Mouse (Mus musculus): ENCODE measurements around the gene Cdc6. TPM values are rescaled to one million over a fixed set of nuclear protein-coding genes. Genes with fewer than 3 reads are reported as not detected.

The Cdc6 gene
- polyA plus RNA-seq, 1 experiment from 2014 or later, result 31.4 TPM

DNA sequence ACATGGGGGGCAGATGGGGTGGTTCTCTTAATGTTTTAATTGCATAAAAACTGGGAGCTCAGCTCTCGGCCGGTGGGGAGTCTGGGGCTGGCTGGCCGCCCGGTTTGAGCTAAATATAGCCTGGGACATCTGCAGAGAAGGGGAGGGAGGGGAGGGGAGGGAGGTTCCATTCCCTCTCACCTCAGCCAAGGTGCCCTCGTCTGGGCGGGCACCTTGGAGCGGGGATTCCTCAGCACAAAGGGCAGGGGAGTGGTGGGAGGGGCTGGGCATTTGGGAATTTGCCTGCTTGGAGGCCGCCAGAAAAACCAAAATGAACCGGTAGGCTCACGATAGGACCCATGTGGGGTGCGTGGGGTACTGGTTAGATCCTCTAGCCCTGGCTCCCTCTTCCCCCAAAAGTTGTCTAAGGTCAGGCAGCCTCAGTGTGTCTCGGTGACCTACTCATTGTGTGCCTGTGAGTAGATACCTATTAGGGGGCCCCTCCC, 33.8 kb downstream of the Cdc6 start:
- WGBS, result 3% methylated on average over 12 of the region's 12 CpGs
- ATAC-seq (ENCODE audit: low FRiP score, low read depth), result no peak
- Histone ChIP-seq H3K4me3 (peak overlapping the region; percentile 90), H3K4me2 (replicated peaks) (peak overlapping the region; percentile 95), H3K27ac (peak overlapping the region; percentile 84), H3K9ac (peak overlapping the region; percentile 68), H3K4me1 (peaks cover 88% of the 10 kb centered on the region), H3K36me3 (no peaks in the 10 kb centered on the region; the same call in 1 of the 2 replicates), H3K27me3 (no peaks in the 10 kb centered on the region), H3K9me3 (no peaks in the 10 kb centered on the region)

DNA sequence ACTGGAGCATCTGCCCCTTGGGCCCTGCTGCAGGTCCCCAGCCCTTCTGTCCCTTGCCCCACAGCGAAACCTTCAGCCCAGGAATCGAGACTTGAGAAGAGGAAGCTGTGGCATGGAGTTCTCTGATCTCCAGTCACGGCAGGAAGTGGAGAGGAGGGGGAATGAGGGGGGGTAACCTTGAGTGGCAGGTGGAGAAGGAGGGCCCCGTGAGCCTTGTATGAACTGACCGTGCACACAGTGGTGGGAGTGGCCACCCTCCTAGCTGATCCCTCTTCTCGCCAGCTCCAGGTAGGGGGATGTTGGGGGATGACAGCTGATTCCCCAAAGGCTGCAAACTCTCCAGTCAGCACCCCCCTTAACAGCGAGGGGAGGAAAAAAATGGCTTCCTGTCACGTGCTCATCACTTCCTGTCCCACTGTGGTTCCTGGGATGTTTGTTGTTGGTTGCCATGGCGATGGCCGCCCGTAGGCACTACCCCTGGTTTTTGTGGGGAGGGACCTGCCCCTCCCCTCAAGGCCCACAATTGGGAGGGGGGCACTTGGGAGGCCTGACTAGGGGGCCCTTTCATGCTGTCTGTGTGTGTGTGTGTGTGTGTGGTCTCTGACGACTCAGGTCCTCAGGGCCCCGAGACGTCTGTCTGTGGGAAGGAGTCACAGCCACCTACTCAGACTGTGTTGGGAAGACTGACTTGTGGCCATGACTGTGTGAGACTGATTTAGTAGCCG, 34.4 kb downstream of the Cdc6 start:
- 6% methylated on average over 15 of the region's 15 CpGs for WGBS
- Histone ChIP-seq H3K27ac (peak overlapping the region; percentile 84), H3K27me3 (no peaks in the 10 kb centered on the region), H3K4me1 (peaks cover 84% of the 10 kb centered on the region), H3K9me3 (no peaks in the 10 kb centered on the region), H3K36me3 (peaks cover 3% of the 10 kb centered on the region), H3K4me2 (replicated peaks) (peak overlapping the region; percentile 95), H3K4me3 (peak overlapping the region; percentile 90), H3K9ac (peak overlapping the region; percentile 68)
- no peak for ATAC-seq (ENCODE audit: low FRiP score, low read depth)

DNA sequence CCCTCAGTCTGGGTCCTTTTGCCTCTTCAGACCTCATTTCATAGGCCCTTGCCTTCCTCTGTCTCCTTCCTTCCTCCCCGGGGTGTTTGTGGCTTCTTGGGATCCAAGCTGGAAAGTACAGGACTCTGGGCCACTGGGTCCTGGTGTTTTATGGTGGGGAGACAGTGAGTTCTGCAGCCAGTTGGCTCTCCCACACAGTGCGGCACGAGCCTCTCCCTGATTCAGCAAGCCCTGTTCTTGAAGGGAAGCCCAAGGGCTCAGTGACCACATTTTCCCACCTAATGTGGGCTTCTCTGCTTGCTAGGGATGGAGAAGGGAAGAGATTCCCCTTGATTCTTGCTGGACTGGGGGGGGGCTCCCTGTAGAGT, 34.9 kb downstream of the Cdc6 start:
- H3K9me3 ChIP-seq, result no peaks in the 10 kb centered on the region
- ATAC-seq (ENCODE audit: low FRiP score, low read depth), result no peak
- peaks cover 88% of the 10 kb centered on the region for H3K4me1 ChIP-seq
- peak overlapping the region; percentile 90 for H3K4me3 ChIP-seq
- peaks cover 8% of the 10 kb centered on the region for H3K36me3 ChIP-seq
- peak overlapping the region; percentile 95 for H3K4me2 ChIP-seq (replicated peaks)
- H3K9ac ChIP-seq, result peak overlapping the region; percentile 68
- H3K27ac ChIP-seq, result peak overlapping the region; percentile 84
- H3K27me3 ChIP-seq, result no peaks in the 10 kb centered on the region
- WGBS, result 34% methylated on average over 3 of the region's 3 CpGs

DNA sequence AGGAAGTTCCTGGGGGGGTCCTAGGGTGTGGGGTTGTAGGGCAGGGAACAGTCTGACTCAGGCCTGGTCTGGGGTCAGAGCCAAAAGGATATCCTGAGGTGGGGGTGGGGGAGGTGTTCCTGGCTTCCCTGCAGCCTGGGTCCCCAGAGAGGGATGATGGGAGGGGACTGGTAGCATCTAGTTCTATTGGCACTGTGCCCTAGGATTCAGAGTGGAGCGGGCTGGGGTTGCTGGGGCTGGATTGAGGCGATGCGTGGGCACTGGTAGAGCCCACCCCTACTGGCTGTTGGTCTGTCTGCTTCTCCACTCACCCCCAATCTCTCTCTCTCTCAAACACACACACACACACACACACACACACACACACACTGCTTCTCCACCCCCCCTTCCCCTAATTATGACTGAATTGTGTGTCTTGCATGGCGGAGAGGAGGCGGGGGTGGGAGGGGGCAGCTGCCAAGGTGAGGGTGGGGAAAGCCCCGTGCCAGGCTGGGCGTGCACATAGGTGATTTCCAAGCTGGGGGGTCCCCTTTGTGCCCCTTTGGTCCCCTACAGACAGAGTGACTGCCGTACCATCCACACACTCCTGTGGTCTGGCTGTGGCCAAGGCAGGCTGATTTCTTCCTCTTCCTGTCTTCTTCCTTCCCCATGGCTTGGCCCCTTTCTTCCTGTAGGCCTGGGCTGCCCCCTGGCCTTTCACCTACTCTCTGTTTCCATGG, 35.5 kb downstream of the Cdc6 start:
- Histone ChIP-seq H3K27me3 (no peaks in the 10 kb centered on the region), H3K4me2 (replicated peaks) (peak overlapping the region; percentile 95), H3K27ac (peak overlapping the region; percentile 84), H3K4me3 (peak overlapping the region; percentile 90; the same call in 1 of the 2 replicates), H3K9me3 (no peaks in the 10 kb centered on the region), H3K9ac (peak overlapping the region; percentile 68), H3K36me3 (peaks cover 13% of the 10 kb centered on the region), H3K4me1 (peaks cover 94% of the 10 kb centered on the region)
- 53% methylated on average over 8 of the region's 8 CpGs for WGBS
- ATAC-seq (ENCODE audit: low FRiP score, low read depth), result no peak

DNA sequence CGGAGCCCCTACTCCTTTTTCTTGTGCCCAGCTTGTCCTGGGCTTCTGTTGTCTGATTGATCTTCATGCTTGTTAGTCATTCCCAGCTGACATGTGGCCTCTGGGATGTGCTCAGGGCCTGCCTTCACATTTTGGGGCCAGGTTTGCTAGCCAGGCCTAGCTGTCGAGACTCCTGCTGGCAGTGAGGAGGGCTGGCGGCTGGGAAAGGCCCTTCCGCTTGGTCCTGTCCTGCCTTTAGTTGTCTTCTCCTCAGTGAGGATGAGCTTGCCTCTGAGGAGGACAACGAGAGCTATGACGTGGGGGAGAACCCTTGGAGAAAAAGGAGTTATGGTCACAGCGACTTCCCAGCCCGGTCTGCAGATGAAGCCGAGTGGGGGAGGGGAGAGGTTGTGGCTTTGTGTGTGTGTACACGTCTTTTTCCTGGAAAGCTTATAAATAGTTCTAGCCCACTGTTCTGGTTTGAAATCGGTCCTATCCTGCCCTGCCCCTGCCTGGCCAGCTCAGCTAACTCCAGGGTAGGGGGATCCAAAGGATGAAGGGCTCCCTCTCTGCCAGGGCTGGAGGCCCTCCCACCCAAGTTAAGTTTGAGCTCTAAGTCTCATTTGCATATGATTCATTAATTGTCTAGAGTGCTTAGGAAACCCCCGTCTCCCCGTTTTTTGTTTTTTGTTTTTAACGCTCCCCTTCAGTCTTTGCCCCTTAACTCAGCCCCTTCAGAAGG, 36.3 kb downstream of the Cdc6 start:
- Histone ChIP-seq H3K4me2 (replicated peaks) (peak overlapping the region; percentile 95), H3K27ac (peak overlapping the region; percentile 84), H3K9ac (peak overlapping the region; percentile 68), H3K36me3 (peaks cover 18% of the 10 kb centered on the region), H3K4me1 (peaks cover 92% of the 10 kb centered on the region), H3K27me3 (no peaks in the 10 kb centered on the region), H3K4me3 (peak overlapping the region; percentile 14; the same call in 1 of the 2 replicates), H3K9me3 (no peaks in the 10 kb centered on the region)
- no peak for ATAC-seq (ENCODE audit: low FRiP score, low read depth)
- 36% methylated on average over 14 of the region's 14 CpGs for WGBS

DNA sequence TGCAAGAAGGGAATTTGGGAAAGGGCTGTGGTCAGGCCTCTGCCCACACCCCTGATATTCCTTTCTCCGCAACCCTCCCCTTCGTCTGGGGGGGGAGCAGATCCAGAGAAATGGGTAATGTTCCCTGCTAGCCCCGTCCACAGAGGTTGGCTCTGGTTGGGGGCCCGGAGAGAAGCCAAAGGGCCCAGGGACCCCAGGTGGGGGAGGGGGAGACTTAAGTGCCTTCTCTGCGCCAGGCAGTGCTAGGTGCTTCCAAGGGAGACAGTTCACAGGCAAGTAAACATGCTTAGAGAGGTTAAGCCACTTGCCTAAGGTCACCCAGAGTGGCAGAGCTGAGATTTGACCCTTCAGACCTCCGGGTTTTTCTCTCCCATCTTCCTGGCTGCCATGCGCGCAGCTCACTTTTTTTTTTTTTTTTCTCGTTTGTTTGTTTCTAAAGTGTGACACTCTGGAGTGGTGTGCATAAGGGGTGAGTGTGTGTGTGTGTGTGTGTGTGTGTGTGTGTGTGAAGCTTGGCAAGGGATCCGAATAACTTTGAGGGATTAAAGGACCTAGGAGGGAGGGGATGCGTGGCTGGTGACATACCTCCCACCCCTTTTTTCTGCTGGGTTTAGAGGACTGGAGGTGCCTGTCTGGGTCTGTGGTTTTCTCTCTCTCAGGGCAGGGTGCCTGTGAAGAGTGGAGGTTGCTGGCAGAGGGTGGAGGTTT, 37.5 kb downstream of the Cdc6 start:
- H3K4me1 ChIP-seq, result peaks cover 92% of the 10 kb centered on the region
- H3K27ac ChIP-seq, result peak overlapping the region; percentile 84; the same call in 1 of the 2 replicates
- peak overlapping the region; percentile 53 for H3K9ac ChIP-seq
- peaks cover 26% of the 10 kb centered on the region for H3K36me3 ChIP-seq
- WGBS, result 35% methylated on average over 11 of the region's 11 CpGs
- peak overlapping the region; percentile 14; the same call in 1 of the 2 replicates for H3K4me3 ChIP-seq
- no peaks in the 10 kb centered on the region for H3K27me3 ChIP-seq
- ATAC-seq (ENCODE audit: low FRiP score, low read depth), result no peak
- no peaks in the 10 kb centered on the region for H3K9me3 ChIP-seq
- H3K4me2 ChIP-seq (replicated peaks), result peak overlapping the region; percentile 95

DNA sequence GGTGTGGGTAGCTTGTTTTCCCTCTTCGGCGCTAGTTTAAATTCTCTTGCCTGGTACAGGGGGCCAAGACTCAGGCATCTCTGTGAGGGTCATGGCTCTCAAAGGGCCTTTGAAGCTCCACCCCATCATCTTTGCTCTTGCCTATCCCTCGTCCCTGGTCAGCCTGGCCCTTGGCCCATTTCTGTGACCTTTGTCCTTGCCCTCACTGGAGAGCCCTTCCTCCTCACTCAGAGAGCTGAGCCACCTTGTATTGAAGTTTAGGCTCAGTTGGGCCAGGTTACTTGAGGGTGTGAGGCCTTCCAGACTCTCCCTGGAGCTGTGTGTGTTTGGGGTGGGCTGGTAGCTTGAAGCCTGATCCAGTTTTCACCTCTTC, 38.0 kb downstream of the Cdc6 start:
- no peak for ATAC-seq (ENCODE audit: low FRiP score, low read depth)
- peaks cover 90% of the 10 kb centered on the region for H3K4me1 ChIP-seq
- H3K36me3 ChIP-seq, result peaks cover 32% of the 10 kb centered on the region
- no peak overlapping the region for H3K4me3 ChIP-seq
- H3K9me3 ChIP-seq, result no peaks in the 10 kb centered on the region
- WGBS, result 46% methylated on average over 3 of the region's 3 CpGs
- peak overlapping the region; percentile 25; the same call in 1 of the 2 replicates for H3K9ac ChIP-seq
- H3K4me2 ChIP-seq (replicated peaks), result no peak overlapping the region; the same call in 1 of the 2 replicates
- peak overlapping the region; percentile 52; the same call in 1 of the 2 replicates for H3K27ac ChIP-seq
- no peaks in the 10 kb centered on the region for H3K27me3 ChIP-seq

DNA sequence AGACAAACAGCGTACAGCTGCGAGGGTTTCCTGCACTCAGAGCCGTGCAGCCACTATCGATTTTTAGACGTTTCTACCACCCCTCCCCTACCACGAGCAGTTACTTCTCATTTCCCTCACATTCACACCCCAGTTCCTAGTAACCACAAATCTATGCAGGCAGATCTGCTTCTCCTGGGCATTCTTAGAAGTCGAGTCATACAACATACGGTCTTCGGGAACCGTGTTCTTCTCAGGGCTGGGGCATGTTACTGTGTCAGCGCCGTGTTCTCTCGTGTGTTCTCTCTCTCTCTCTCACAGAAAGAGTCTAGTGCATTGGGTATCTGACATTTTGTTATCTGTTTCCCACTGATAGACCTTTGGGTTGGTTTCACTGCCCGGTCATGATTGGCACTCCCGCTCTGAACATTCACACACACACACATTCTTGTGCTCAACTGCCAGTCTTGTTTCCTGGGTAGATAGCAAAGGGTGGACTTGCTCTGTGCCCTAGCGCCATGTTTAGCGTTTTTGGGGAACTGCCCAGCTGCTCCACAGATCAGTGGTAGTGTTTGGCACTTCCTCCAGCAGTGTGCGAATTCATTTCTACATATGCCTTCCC, 40.5 kb downstream of the Cdc6 start:
- Histone ChIP-seq H3K4me2 (replicated peaks) (no peak overlapping the region), H3K9me3 (no peaks in the 10 kb centered on the region), H3K36me3 (peaks cover 55% of the 10 kb centered on the region), H3K27ac (no peak overlapping the region; the same call in 1 of the 2 replicates), H3K4me1 (peaks cover 87% of the 10 kb centered on the region), H3K4me3 (no peak overlapping the region), H3K27me3 (no peaks in the 10 kb centered on the region), H3K9ac (no peak overlapping the region)
- no peak for ATAC-seq (ENCODE audit: low FRiP score, low read depth)
- 78% methylated on average over 18 of the region's 18 CpGs for WGBS

DNA sequence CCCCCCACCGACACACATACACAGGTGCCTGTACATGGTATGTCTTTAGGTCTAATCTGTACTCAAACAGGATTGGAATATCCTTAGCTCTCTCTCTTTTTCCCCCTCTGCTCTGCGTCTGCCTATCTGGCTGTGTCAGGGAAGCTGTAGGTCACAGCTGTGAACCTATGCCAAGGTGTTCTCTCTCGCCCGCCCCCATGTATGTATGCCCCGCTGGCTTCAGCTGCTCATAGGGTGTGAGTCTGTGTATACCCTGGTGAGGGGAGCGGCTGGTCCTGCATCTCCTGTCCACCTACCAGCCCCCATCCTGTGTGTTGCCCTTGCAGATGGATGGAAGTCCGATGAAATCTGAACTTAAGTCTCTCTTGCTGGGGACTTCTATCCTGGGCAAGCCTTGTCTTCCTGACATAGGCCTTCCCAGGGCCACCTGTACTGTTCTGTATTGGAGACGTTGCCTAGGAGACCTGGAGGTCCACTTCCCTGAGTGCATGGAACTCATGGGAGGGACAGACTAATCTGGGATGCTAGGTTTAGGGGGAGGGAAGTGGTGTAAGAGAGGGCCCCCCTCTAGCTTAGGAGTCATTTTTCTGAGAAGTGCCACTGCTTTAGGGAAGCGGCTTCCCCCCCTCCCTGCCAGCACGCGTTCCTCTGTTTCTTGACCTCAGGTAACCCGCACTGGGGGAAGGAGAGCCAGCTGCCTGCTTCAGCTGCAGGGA, 41.8 kb downstream of the Cdc6 start:
- Histone ChIP-seq H3K4me1 (peaks cover 87% of the 10 kb centered on the region), H3K36me3 (peaks cover 55% of the 10 kb centered on the region), H3K27ac (no peak overlapping the region; the same call in 1 of the 2 replicates), H3K27me3 (no peaks in the 10 kb centered on the region), H3K4me3 (no peak overlapping the region), H3K9me3 (no peaks in the 10 kb centered on the region), H3K4me2 (replicated peaks) (no peak overlapping the region), H3K9ac (peak overlapping the region; percentile 35; the same call in 1 of the 2 replicates)
- 76% methylated on average over 12 of the region's 12 CpGs for WGBS
- ATAC-seq (ENCODE audit: low FRiP score, low read depth), result no peak

DNA sequence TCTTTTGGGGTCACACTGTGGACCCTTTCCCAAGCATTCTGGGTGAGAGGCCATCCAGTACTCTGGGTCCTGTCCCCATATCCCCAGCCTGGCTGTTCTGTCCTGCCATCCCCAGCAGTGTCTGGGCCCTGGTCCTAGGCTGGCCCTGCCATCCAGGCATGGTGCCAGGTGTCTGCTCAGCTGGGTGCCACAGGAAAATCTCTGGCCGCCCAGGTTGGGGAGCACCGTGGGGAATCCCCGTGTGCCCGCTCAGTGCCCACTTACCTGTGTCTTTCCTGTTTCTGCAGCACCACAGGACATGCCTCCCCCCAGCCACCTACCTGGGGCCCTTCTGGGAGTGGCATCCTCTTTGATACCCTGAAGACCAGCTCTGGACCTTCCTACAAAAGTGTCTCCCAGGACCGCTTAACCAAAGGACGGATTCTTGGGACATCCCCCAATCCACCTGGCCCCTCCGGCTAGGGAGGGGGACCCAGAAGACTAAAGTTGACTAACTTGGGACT, 42.4 kb downstream of the Cdc6 start:
- peaks cover 55% of the 10 kb centered on the region for H3K36me3 ChIP-seq
- H3K4me1 ChIP-seq, result peaks cover 87% of the 10 kb centered on the region
- ATAC-seq (ENCODE audit: low FRiP score, low read depth), result no peak
- 86% methylated on average over 7 of the region's 7 CpGs for WGBS
- peak overlapping the region; percentile 35; the same call in 1 of the 2 replicates for H3K9ac ChIP-seq
- H3K27me3 ChIP-seq, result no peaks in the 10 kb centered on the region
- H3K27ac ChIP-seq, result peak overlapping the region; percentile 10; the same call in 1 of the 2 replicates
- H3K4me2 ChIP-seq (replicated peaks), result no peak overlapping the region
- no peak overlapping the region for H3K4me3 ChIP-seq
- no peaks in the 10 kb centered on the region for H3K9me3 ChIP-seq
